Mouse (Mus musculus) liver, adult 2 months (tissue): ENCODE data around the gene Syne4. TPM values are rescaled to one million over a fixed set of nuclear protein-coding genes. Genes with fewer than 3 reads are reported as not detected.

ENCODE experiments used
- DNase-seq: peaks from one replicate; pipeline ENCODE4 v3.0.0-alpha.2; 2011; ENCODE audit warnings: low read depth, low spot score; ENCODE audit errors: extremely low read depth
- H3K27ac ChIP-seq: fragments of 200-500 bp; replicated peaks from 2 replicates; pipeline ENCODE4 v1.5.1; 2012; ENCODE audit warnings: low read depth, mild to moderate bottlenecking, control low read depth, inconsistent platforms, low read length; ENCODE audit not compliant: insufficient read depth
- H3K27me3 ChIP-seq: fragments of 200-500 bp; 2 replicates; pipeline ENCODE4 v1.6.1; 2012; ENCODE audit warnings: mild to moderate bottlenecking, moderate library complexity, low read length, inconsistent platforms; ENCODE audit not compliant: control insufficient read depth, insufficient read depth
- H3K36me3 ChIP-seq: fragments of 200-500 bp; 2 replicates; pipeline ENCODE4 v1.6.1; 2012; ENCODE audit warnings: low read length, inconsistent platforms; ENCODE audit not compliant: control insufficient read depth, insufficient read depth
- H3K4me1 ChIP-seq: fragments of 200-500 bp; 2 replicates; pipeline ENCODE4 v1.6.1; 2011; ENCODE audit warnings: low read length; ENCODE audit not compliant: control insufficient read depth, insufficient read depth
- H3K4me3 ChIP-seq: fragments of 200-500 bp; 2 replicates; pipeline ENCODE4 v1.5.1; 2011; ENCODE audit warnings: low read depth, mild to moderate bottlenecking, control low read depth, low read length, moderate library complexity; ENCODE audit not compliant: insufficient read depth
- H3K79me2 ChIP-seq: fragments of 200-500 bp; 2 replicates; pipeline ENCODE4 v1.6.1; 2012; ENCODE audit warnings: inconsistent platforms, mild to moderate bottlenecking, low read length, moderate library complexity; ENCODE audit not compliant: control insufficient read depth, insufficient read depth
- H3K9ac ChIP-seq: fragments of 200-500 bp; 2 replicates; pipeline ENCODE4 v1.6.1; 2012; ENCODE audit warnings: low read depth, mild to moderate bottlenecking, control low read depth, inconsistent platforms, low read length
- CTCF ChIP-seq: fragments of 200-500 bp; IDR thresholded peaks from 2 replicates; pipeline ENCODE4 v1.5.1; 2011; ENCODE audit warnings: low read depth, low read length, control low read depth
- POLR2A ChIP-seq: fragments of 200-500 bp; IDR thresholded peaks from 2 replicates; pipeline ENCODE4 v1.6.1; 2011; ENCODE audit warnings: low read length, control low read depth; ENCODE audit not compliant: insufficient read depth; ENCODE audit errors: extremely low read depth
- WGBS: fragments of 180-500 bp; shearing (Covaris S2); methylation state at CpG from one replicate; pipeline ENCODE4 v1.1.7; 2018; 5-methylcytosine and 5-hydroxymethylcytosine counted together
- polyA plus RNA-seq: library from polyadenylated mRNA; depleted of rRNA; stranded (reverse); fragments of >200 nt; gene quantifications from 2 replicates; pipeline ENCODE4 v1.2.3, GENCODE M21; 2012; rRNA removed
- total RNA-seq: library from RNA; depleted of rRNA; stranded (reverse); fragments of >200 nt; gene quantifications from 2 replicates; pipeline ENCODE4 v1.2.3, GENCODE M21; 2014; rRNA removed

Gene Syne4
- total and polyA plus RNA-seq, 2 experiments, result 3.5 to 4.9 TPM

GRCm38 (mm10) chr7:30362652-30363343, 48.2 kb downstream of the Syne4 start, which contains the start of gene Lrfn3:
Gene Lrfn3, minus strand, starts transcription at chr7:30362772.
- peak; percentile 30 for DNase-seq
- Histone ChIP-seq H3K36me3 (no peaks in the 10 kb centered on the region), H3K4me3 (peak within 1 kb of the TSS; percentile 76), H3K27ac (peak within 1 kb of the TSS; percentile 39; the same call in 1 of the 2 replicates), H3K79me2 (no peaks in the 10 kb centered on the region), H3K4me1 (peaks cover 23% of the 10 kb centered on the region), H3K9ac (peak within 1 kb of the TSS; percentile 80), H3K27me3 (no peaks in the 10 kb centered on the region)
- 4% methylated on average over 45 of the region's 55 CpGs for WGBS
- no peak for TF ChIP-seq CTCF
- no peak for TF ChIP-seq POLR2A

GRCm38 (mm10) chr7:30363344-30363738, 48.7 kb downstream of the Syne4 start:
- H3K36me3 ChIP-seq, result no peaks in the 10 kb centered on the region
- TF ChIP-seq CTCF (no peak), POLR2A (no peak)
- H3K9ac ChIP-seq, result no peak overlapping the region
- H3K27me3 ChIP-seq, result no peaks in the 10 kb centered on the region
- 72% methylated on average over 6 of the region's 6 CpGs for WGBS
- H3K79me2 ChIP-seq, result no peaks in the 10 kb centered on the region
- no peak for DNase-seq
- no peak overlapping the region for H3K27ac ChIP-seq
- H3K4me3 ChIP-seq, result peak overlapping the region; percentile 76
- peaks cover 18% of the 10 kb centered on the region for H3K4me1 ChIP-seq

- no peaks in the 10 kb centered on the region for H3K36me3 ChIP-seq
- no peaks in the 10 kb centered on the region for H3K79me2 ChIP-seq
- WGBS, result 67% methylated on average over 2 of the region's 2 CpGs
- no peak overlapping the region for H3K4me3 ChIP-seq
- no peaks in the 10 kb centered on the region; the same call in 1 of the 2 replicates for H3K4me1 ChIP-seq
- no peak overlapping the region for H3K9ac ChIP-seq
- DNase-seq, result no peak
- no peaks in the 10 kb centered on the region for H3K27me3 ChIP-seq
- TF ChIP-seq CTCF, result no peak
- no peak for TF ChIP-seq POLR2A
- H3K27ac ChIP-seq, result no peak overlapping the region
Measured at GRCm38 (mm10) chr7:30367466-30367865, 52.9 kb downstream of the Syne4 start.

Other genes starting within 250 kb of the Syne4 start
Only the 30 nearest of the 32 such genes appear.
- 0.40 and 0.46 TPM in 2 replicates for gene Zfp82, start 241.9 kb upstream of the Syne4 start, total RNA-seq
- gene Zfp82, start 241.9 kb upstream of the Syne4 start, polyA plus RNA-seq, result 0.04 and 0.14 TPM in 2 replicates
- 0.13 TPM in 1 of 2 replicates, not detected in the other for gene Gm26920, start 224.4 kb upstream of the Syne4 start, total RNA-seq
- gene Gm26920, start 224.4 kb upstream of the Syne4 start, polyA plus RNA-seq, result not detected in 2 replicates
- 0.37 and 0.67 TPM in 2 replicates for gene Zfp566, start 224.3 kb upstream of the Syne4 start, total RNA-seq
- 0.56 and 1.9 TPM in 2 replicates for gene Zfp566, start 224.3 kb upstream of the Syne4 start, polyA plus RNA-seq
- 19.0 and 19.6 TPM in 2 replicates for gene Zfp260, start 220.0 kb upstream of the Syne4 start, total RNA-seq
- 8.3 and 11.1 TPM in 2 replicates for gene Zfp260, start 220.0 kb upstream of the Syne4 start, polyA plus RNA-seq
- 0.54 and 0.74 TPM in 2 replicates for gene Zfp382, start 192.9 kb upstream of the Syne4 start, total RNA-seq
- 0.07 TPM in 1 of 2 replicates, not detected in the other for gene Zfp382, start 192.9 kb upstream of the Syne4 start, polyA plus RNA-seq
- gene Zfp146, start 145.1 kb upstream of the Syne4 start, total RNA-seq, result 16.3 and 20.8 TPM in 2 replicates
- gene Zfp146, start 145.1 kb upstream of the Syne4 start, polyA plus RNA-seq, result 5.1 and 6.9 TPM in 2 replicates
- gene Cox7a1, start 130.7 kb upstream of the Syne4 start, total RNA-seq, result 6.1 and 9.7 TPM in 2 replicates
- gene Cox7a1, start 130.7 kb upstream of the Syne4 start, polyA plus RNA-seq, result 2.0 and 2.8 TPM in 2 replicates
- 65.5 and 73.6 TPM in 2 replicates for gene Capns1, start 116.0 kb upstream of the Syne4 start, total RNA-seq
- gene Capns1, start 116.0 kb upstream of the Syne4 start, polyA plus RNA-seq, result 235 and 253 TPM in 2 replicates
- gene Polr2i, start 82.9 kb upstream of the Syne4 start, total RNA-seq, result 57.1 and 68.6 TPM in 2 replicates
- gene Polr2i, start 82.9 kb upstream of the Syne4 start, polyA plus RNA-seq, result 99.9 and 109 TPM in 2 replicates
- gene Tbcb, start 82.5 kb upstream of the Syne4 start, total RNA-seq, result 32.3 and 32.5 TPM in 2 replicates
- gene Tbcb, start 82.5 kb upstream of the Syne4 start, polyA plus RNA-seq, result 21.5 and 22.1 TPM in 2 replicates
- not detected in 2 replicates for gene Ovol3, start 79.1 kb upstream of the Syne4 start, total RNA-seq
- gene Ovol3, start 79.1 kb upstream of the Syne4 start, polyA plus RNA-seq, result 0.94 and 1.0 TPM in 2 replicates
- not detected in 2 replicates for gene Thap8, start 34.7 kb upstream of the Syne4 start, total RNA-seq
- not detected in 2 replicates for gene Thap8, start 34.7 kb upstream of the Syne4 start, polyA plus RNA-seq
- 0.55 and 0.81 TPM in 2 replicates for gene Wdr62, start 34.4 kb upstream of the Syne4 start, total RNA-seq
- 4.8 and 5.9 TPM in 2 replicates for gene Wdr62, start 34.4 kb upstream of the Syne4 start, polyA plus RNA-seq
- gene Clip3, start 23.1 kb upstream of the Syne4 start, total RNA-seq, result 0.18 and 0.54 TPM in 2 replicates
- 0.24 and 0.80 TPM in 2 replicates for gene Clip3, start 23.1 kb upstream of the Syne4 start, polyA plus RNA-seq
- gene Alkbh6, start 6.1 kb upstream of the Syne4 start, total RNA-seq, result 15.0 and 16.8 TPM in 2 replicates
- 38.7 and 51.4 TPM in 2 replicates for gene Alkbh6, start 6.1 kb upstream of the Syne4 start, polyA plus RNA-seq
- gene E130208F15Rik, start 6.9 kb downstream of the Syne4 start, total RNA-seq, result 0.18 and 0.34 TPM in 2 replicates
- 0.06 and 0.39 TPM in 2 replicates for gene E130208F15Rik, start 6.9 kb downstream of the Syne4 start, polyA plus RNA-seq
- gene Sdhaf1, start 9.1 kb downstream of the Syne4 start, total RNA-seq, result 4.0 and 4.4 TPM in 2 replicates
- 15.8 and 16.2 TPM in 2 replicates for gene Sdhaf1, start 9.1 kb downstream of the Syne4 start, polyA plus RNA-seq
- 0.74 and 1.7 TPM in 2 replicates for gene Lrfn3, start 48.0 kb downstream of the Syne4 start, total RNA-seq
- 12.9 and 22.2 TPM in 2 replicates for gene Lrfn3, start 48.0 kb downstream of the Syne4 start, polyA plus RNA-seq
- 46.1 and 57.6 TPM in 2 replicates for gene Tyrobp, start 99.0 kb downstream of the Syne4 start, total RNA-seq
- gene Tyrobp, start 99.0 kb downstream of the Syne4 start, polyA plus RNA-seq, result 48.1 and 86.4 TPM in 2 replicates
- gene Hcst, start 105.0 kb downstream of the Syne4 start, total RNA-seq, result 1.9 and 2.1 TPM in 2 replicates
- 3.3 and 5.0 TPM in 2 replicates for gene Hcst, start 105.0 kb downstream of the Syne4 start, polyA plus RNA-seq
- gene Nfkbid, start 106.9 kb downstream of the Syne4 start, total RNA-seq, result 0.55 and 1.0 TPM in 2 replicates
- gene Nfkbid, start 106.9 kb downstream of the Syne4 start, polyA plus RNA-seq, result 0.52 and 0.92 TPM in 2 replicates
- gene Aplp1, start 130.7 kb downstream of the Syne4 start, total RNA-seq, result 0.18 and 0.74 TPM in 2 replicates
- 0.65 and 0.70 TPM in 2 replicates for gene Aplp1, start 130.7 kb downstream of the Syne4 start, polyA plus RNA-seq
- gene Kirrel2, start 142.9 kb downstream of the Syne4 start, total RNA-seq, result not detected in 2 replicates
- not detected in 2 replicates for gene Kirrel2, start 142.9 kb downstream of the Syne4 start, polyA plus RNA-seq
- gene Nphs1, start 143.5 kb downstream of the Syne4 start, total RNA-seq, result under 0.01 TPM in 1 of 2 replicates, not detected in the other
- not detected in 2 replicates for gene Nphs1, start 143.5 kb downstream of the Syne4 start, polyA plus RNA-seq
- 220 and 232 TPM in 2 replicates for gene Prodh2, start 178.8 kb downstream of the Syne4 start, total RNA-seq
- 416 and 432 TPM in 2 replicates for gene Prodh2, start 178.8 kb downstream of the Syne4 start, polyA plus RNA-seq
- gene Arhgap33, start 220.3 kb downstream of the Syne4 start, total RNA-seq, result 0.07 and 0.37 TPM in 2 replicates
- 0.72 and 1.2 TPM in 2 replicates for gene Arhgap33, start 220.3 kb downstream of the Syne4 start, polyA plus RNA-seq
- gene Hspb6, start 237.4 kb downstream of the Syne4 start, total RNA-seq, result 2.2 and 2.5 TPM in 2 replicates
- 22.5 and 29.2 TPM in 2 replicates for gene Hspb6, start 237.4 kb downstream of the Syne4 start, polyA plus RNA-seq
- 1.6 and 2.3 TPM in 2 replicates for gene Proser3, start 237.5 kb downstream of the Syne4 start, total RNA-seq
- 3.2 and 4.5 TPM in 2 replicates for gene Proser3, start 237.5 kb downstream of the Syne4 start, polyA plus RNA-seq
- gene Lin37, start 245.0 kb downstream of the Syne4 start, total RNA-seq, result 2.7 and 4.0 TPM in 2 replicates
- 18.8 and 22.4 TPM in 2 replicates for gene Lin37, start 245.0 kb downstream of the Syne4 start, polyA plus RNA-seq
- 12.4 and 16.2 TPM in 2 replicates for gene U2af1l4, start 248.5 kb downstream of the Syne4 start, total RNA-seq
- gene U2af1l4, start 248.5 kb downstream of the Syne4 start, polyA plus RNA-seq, result 31.3 and 34.6 TPM in 2 replicates